Mouse (Mus musculus) spleen, postnatal 0 days (tissue): ENCODE results near the gene Sh3gl3. TPM values are rescaled to one million over a fixed set of nuclear protein-coding genes. Genes with fewer than 3 reads are reported as not detected.

Experiments used
- polyA plus RNA-seq: library from polyadenylated mRNA; unstranded; fragments of >200 nt; fragmentation: Nextera tagmentation; extraction: Ambion mirVana; gene quantifications from 2 replicates; pipeline ENCODE4 v1.2.1, GENCODE M21; 2015

Gene Sh3gl3
- polyA plus RNA-seq = 1.3 and 1.6 TPM in 2 replicates

GRCm38 (mm10) chr7:82173540-82173939, at the start of gene Sh3gl3:
TSS of gene Sh3gl3 (plus strand) at chr7:82173840.

GRCm38 (mm10) chr7:82335211-82336121, 161.8 kb downstream of the Sh3gl3 start, which contains the start of gene Adamtsl3:
TSS of gene Adamtsl3 (plus strand) at chr7:82335694.

Other genes with a start within 250 kb of the Sh3gl3 start
- 4.1 and 4.9 TPM in 2 replicates for gene Hdgfl3, start 239.4 kb upstream of the Sh3gl3 start, polyA plus RNA-seq
- 1.7 and 1.8 TPM in 2 replicates for gene Bnc1, start 181.5 kb upstream of the Sh3gl3 start, polyA plus RNA-seq
- 0.25 and 0.28 TPM in 2 replicates for gene Adamtsl3, start 161.9 kb downstream of the Sh3gl3 start, polyA plus RNA-seq